Mouse (Mus musculus): ENCODE results near the gene Fcgrt. TPM values are rescaled to one million over a fixed set of nuclear protein-coding genes. Genes with fewer than 3 reads are reported as not detected.
"Not testable (repeated sequence)": the region's sequence is repeated elsewhere in the genome, so short reads cannot be mapped to it uniquely, and the experiment has no call there.

Fcgrt gene
- polyA plus RNA-seq, 1 experiment from 2014 or later = 56.4 TPM

- peaks cover 31% of the 10 kb centered on the region for H3K36me3 ChIP-seq (ENCODE audit: insufficient read depth)
- TF ChIP-seq CTCF (IDR thresholded peaks at IDR 0.05; ENCODE audit: low read depth) = no peak
- peak overlapping the region; percentile 81 for H3K4me2 ChIP-seq
- peak overlapping the region; percentile 95 for H3K27ac ChIP-seq (ENCODE audit: low read depth)
- DNase-seq = no peak
- H3K4me3 ChIP-seq (ENCODE audit: low read depth, low read length) = peak overlapping the region; percentile 67
- H3K9me3 ChIP-seq (ENCODE audit: low read depth, low read length) = no peaks in the 10 kb centered on the region
- no peak for ATAC-seq (ENCODE audit: insufficient read depth)
- peaks cover under 1% of the 10 kb centered on the region; the same call in 1 of the 2 replicates for H3K27me3 ChIP-seq (ENCODE audit: insufficient read depth, low read length)
- H3K4me1 ChIP-seq (ENCODE audit: insufficient read depth) = peaks cover 12% of the 10 kb centered on the region
- peak overlapping the region; percentile 70; the same call in 1 of the 2 replicates for H3K9ac ChIP-seq
- 50% methylated on average over 15 of the region's 15 CpGs for WGBS
Measured at GRCm38 (mm10) chr7:45129776-45130512, 26.3 kb upstream of the Fcgrt start.

GRCm38 (mm10) chr7:45129318-45129717, 25.7 kb upstream of the Fcgrt start:
- Histone ChIP-seq H3K27ac (ENCODE audit: low read depth) (peak overlapping the region; percentile 95), H3K4me1 (ENCODE audit: insufficient read depth) (peaks cover 12% of the 10 kb centered on the region), H3K9me3 (ENCODE audit: low read depth, low read length) (no peaks in the 10 kb centered on the region), H3K9ac (peak overlapping the region; percentile 70), H3K27me3 (ENCODE audit: insufficient read depth, low read length) (no peaks in the 10 kb centered on the region), H3K36me3 (ENCODE audit: insufficient read depth) (peaks cover 35% of the 10 kb centered on the region), H3K4me3 (ENCODE audit: low read depth, low read length) (peak overlapping the region; percentile 67), H3K4me2 (peak overlapping the region; percentile 81)
- TF ChIP-seq CTCF (IDR thresholded peaks at IDR 0.05; ENCODE audit: low read depth) = no peak
- DNase-seq (no peak), ATAC-seq (ENCODE audit: insufficient read depth) (no peak)
- 1% methylated on average over 17 of the region's 17 CpGs for WGBS

GRCm38 (mm10) chr7:45128624-45129246, 25.1 kb upstream of the Fcgrt start, which contains the start of gene Rpl13a:
Gene Rpl13a (minus strand): TSS chr7:45128761.
- WGBS = under 1% methylated on average over 48 of the region's 48 CpGs
- peak within 1 kb of the TSS; percentile 97 for H3K9ac ChIP-seq
- peak; percentile 86 for TF ChIP-seq CTCF (IDR thresholded peaks at IDR 0.05; ENCODE audit: low read depth)
- peak; percentile 100 for DNase-seq
- H3K9me3 ChIP-seq (ENCODE audit: low read depth, low read length) = no peaks in the 10 kb centered on the region
- H3K4me1 ChIP-seq (ENCODE audit: insufficient read depth) = peaks cover 12% of the 10 kb centered on the region
- H3K4me3 ChIP-seq (ENCODE audit: low read depth, low read length) = peak within 1 kb of the TSS; percentile 67
- H3K36me3 ChIP-seq (ENCODE audit: insufficient read depth) = peaks cover 35% of the 10 kb centered on the region
- peak within 1 kb of the TSS; percentile 95 for H3K27ac ChIP-seq (ENCODE audit: low read depth)
- ATAC-seq (ENCODE audit: insufficient read depth) = peak; percentile 93
- peak within 1 kb of the TSS; percentile 92 for H3K4me2 ChIP-seq
- no peaks in the 10 kb centered on the region for H3K27me3 ChIP-seq (ENCODE audit: insufficient read depth, low read length)

- under 1% methylated on average over 6 of the region's 6 CpGs for WGBS
- no peaks in the 10 kb centered on the region for H3K9me3 ChIP-seq (ENCODE audit: low read depth, low read length)
- DNase-seq = peak; percentile 31
Measured at GRCm38 (mm10) chr7:45127700-45128224, 24.1 kb upstream of the Fcgrt start.

GRCm38 (mm10) chr7:45126844-45127699, 23.4 kb upstream of the Fcgrt start:
- H3K9me3 ChIP-seq (ENCODE audit: low read depth, low read length) = no peaks in the 10 kb centered on the region
- ATAC-seq (ENCODE audit: insufficient read depth) (no peak), DNase-seq (peak; percentile 46)
- peak overlapping the region; percentile 97 for H3K9ac ChIP-seq
- H3K4me1 ChIP-seq (ENCODE audit: insufficient read depth) = peaks cover 19% of the 10 kb centered on the region
- H3K4me3 ChIP-seq (ENCODE audit: low read depth, low read length) = peak overlapping the region; percentile 67
- H3K36me3 ChIP-seq (ENCODE audit: insufficient read depth) = peaks cover 48% of the 10 kb centered on the region
- H3K4me2 ChIP-seq = peak overlapping the region; percentile 92
- 27% methylated on average over 21 of the region's 21 CpGs for WGBS
- peak overlapping the region; percentile 95 for H3K27ac ChIP-seq (ENCODE audit: low read depth)
- no peaks in the 10 kb centered on the region for H3K27me3 ChIP-seq (ENCODE audit: insufficient read depth, low read length)
- peak; percentile 47 for TF ChIP-seq CTCF (IDR thresholded peaks at IDR 0.05; ENCODE audit: low read depth)

More at GRCm38 (mm10) chr7:45127700-45128224, 24.1 kb upstream of the Fcgrt start:
- Histone ChIP-seq H3K27me3 (ENCODE audit: insufficient read depth, low read length) (no peaks in the 10 kb centered on the region), H3K4me3 (ENCODE audit: low read depth, low read length) (peak overlapping the region; percentile 67), H3K27ac (ENCODE audit: low read depth) (peak overlapping the region; percentile 95), H3K9ac (peak overlapping the region; percentile 97), H3K4me1 (ENCODE audit: insufficient read depth) (peaks cover 16% of the 10 kb centered on the region), H3K4me2 (peak overlapping the region; percentile 92), H3K36me3 (ENCODE audit: insufficient read depth) (peaks cover 42% of the 10 kb centered on the region)
- TF ChIP-seq CTCF (IDR thresholded peaks at IDR 0.05; ENCODE audit: low read depth) = no peak
- no peak for ATAC-seq (ENCODE audit: insufficient read depth)

GRCm38 (mm10) chr7:45126147-45126843, 22.6 kb upstream of the Fcgrt start:
- DNase-seq = no peak
- H3K4me1 ChIP-seq (ENCODE audit: insufficient read depth) = peaks cover 19% of the 10 kb centered on the region
- peak overlapping the region; percentile 95 for H3K27ac ChIP-seq (ENCODE audit: low read depth)
- whole genome bisulfite sequencing = 66% methylated on average over 17 of the region's 17 CpGs
- H3K9me3 ChIP-seq (ENCODE audit: low read depth, low read length) = no peaks in the 10 kb centered on the region
- H3K4me3 ChIP-seq (ENCODE audit: low read depth, low read length) = peak overlapping the region; percentile 67
- no peaks in the 10 kb centered on the region for H3K27me3 ChIP-seq (ENCODE audit: insufficient read depth, low read length)
- H3K9ac ChIP-seq = peak overlapping the region; percentile 97
- H3K4me2 ChIP-seq = peak overlapping the region; percentile 92
- no peak for ATAC-seq (ENCODE audit: insufficient read depth)
- no peak for TF ChIP-seq CTCF (IDR thresholded peaks at IDR 0.05; ENCODE audit: low read depth)
- peaks cover 56% of the 10 kb centered on the region for H3K36me3 ChIP-seq (ENCODE audit: insufficient read depth)

GRCm38 (mm10) chr7:45125649-45126048, 22.0 kb upstream of the Fcgrt start:
- not testable (repeated sequence) for H3K27me3 ChIP-seq (ENCODE audit: insufficient read depth, low read length); H3K9me3 ChIP-seq (ENCODE audit: low read depth, low read length); DNase-seq; ATAC-seq (ENCODE audit: insufficient read depth)
- Histone ChIP-seq H3K4me3 (ENCODE audit: low read depth, low read length) (peak overlapping the region; percentile 67; the same call in 1 of the 2 replicates), H3K27ac (ENCODE audit: low read depth) (peak overlapping the region; percentile 95), H3K9ac (peak overlapping the region; percentile 97), H3K4me1 (ENCODE audit: insufficient read depth) (peaks cover 19% of the 10 kb centered on the region), H3K36me3 (ENCODE audit: insufficient read depth) (peaks cover 63% of the 10 kb centered on the region), H3K4me2 (peak overlapping the region; percentile 92)
- 58% methylated on average over 5 of the region's 5 CpGs for WGBS
